Mouse (Mus musculus): ENCODE measurements around the gene Col13a1.

GRCm38 (mm10) chr10:61898116-61898515 is 80.8 kb downstream of the Col13a1 start:
- no peak for TF ChIP-seq CTCF (IDR thresholded peaks at IDR 0.05; ENCODE audit: borderline replicate concordance, insufficient read depth, low read length)
- no peak for TF ChIP-seq POLR2A (IDR thresholded peaks at IDR 0.05; ENCODE audit: low read depth, low read length)
